Mouse (Mus musculus) lung, embryonic 15.5 days (tissue): ENCODE measurements around the gene Zscan5b. TPM values are rescaled to one million over a fixed set of nuclear protein-coding genes. Genes with fewer than 3 reads are reported as not detected.

Experiments used
- ATAC-seq: fragments of 200-750 bp; cut with Nextera tagmentation; 2 replicates; pipeline ENCODE4 v1.8.0; 2017; ENCODE audit warnings: moderate number of reproducible peaks, borderline replicate concordance; ENCODE audit not compliant: low FRiP score, low TSS enrichment; ENCODE audit errors: extremely low read depth
- H3K27ac ChIP-seq: fragments of 300-500 bp; sonication (generic); 2 replicates; pipeline ENCODE4 v1.5.1; 2015; ENCODE audit warnings: moderate library complexity, mild to moderate bottlenecking, inconsistent platforms
- H3K27me3 ChIP-seq: fragments of 300-500 bp; sonication (generic); 2 replicates; pipeline ENCODE4 v1.6.1; 2015; ENCODE audit warnings: inconsistent platforms
- H3K36me3 ChIP-seq: fragments of 300-500 bp; sonication (generic); 2 replicates; pipeline ENCODE4 v1.6.1; 2015; ENCODE audit warnings: inconsistent platforms
- H3K4me1 ChIP-seq: fragments of 300-500 bp; sonication (generic); 2 replicates; pipeline ENCODE4 v1.6.1; 2015; ENCODE audit warnings: inconsistent platforms
- H3K4me2 ChIP-seq: fragments of 300-500 bp; sonication (generic); 2 replicates; pipeline ENCODE4 v1.6.1; 2015; ENCODE audit warnings: inconsistent platforms, mild to moderate bottlenecking, moderate library complexity
- H3K4me3 ChIP-seq: fragments of 300-500 bp; sonication (generic); 2 replicates; pipeline ENCODE4 v1.5.1; 2015; ENCODE audit warnings: mild to moderate bottlenecking, inconsistent platforms
- H3K9ac ChIP-seq: fragments of 300-500 bp; sonication (generic); 2 replicates; pipeline ENCODE4 v1.6.1; 2015; ENCODE audit warnings: inconsistent platforms
- H3K9me3 ChIP-seq: fragments of 300-500 bp; sonication (generic); 2 replicates; pipeline ENCODE4 v1.6.1; 2016; ENCODE audit warnings: inconsistent platforms
- WGBS: fragments of 180-500 bp; shearing (Covaris S2); methylation state at CpG from one replicate; pipeline ENCODE4 v1.1.7; 2015; 5-methylcytosine and 5-hydroxymethylcytosine counted together
- polyA plus RNA-seq: library from polyadenylated mRNA; unstranded; fragments of >200 nt; fragmentation: Nextera tagmentation; extraction: Ambion mirVana; gene quantifications from 2 replicates; pipeline ENCODE4 v1.2.1, GENCODE M21; 2015

Gene Zscan5b
- polyA plus RNA-seq, 1 experiment from 2014 or later, result not detected

DNA sequence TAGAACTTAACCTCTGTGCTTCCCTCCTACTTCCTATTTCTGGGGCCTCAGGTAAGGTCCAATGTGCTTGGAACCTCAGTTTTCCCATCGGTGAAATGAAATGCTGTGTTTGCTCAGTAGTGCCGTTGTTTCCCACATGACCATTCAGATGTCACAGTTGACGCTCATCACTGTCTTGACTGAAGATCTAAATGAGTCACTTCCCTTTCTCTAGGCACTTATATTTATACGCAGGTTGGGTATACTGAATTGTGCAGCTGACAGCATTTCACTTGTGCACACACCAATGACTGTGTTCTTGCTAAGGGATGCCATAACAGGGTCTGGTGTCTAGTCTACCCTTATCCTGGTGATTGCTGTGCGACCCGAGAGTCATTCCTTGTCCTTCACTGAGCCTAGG lies 63.3 kb downstream of the Zscan5b start:
- WGBS, result 84% methylated on average over 6 of the region's 6 CpGs
- Histone ChIP-seq H3K9ac (no peak overlapping the region), H3K4me2 (0 out of 2 replicates have a peak overlapping the region, but pooled peaks have one; percentile 74), H3K27me3 (no peaks in the 10 kb centered on the region), H3K9me3 (no peaks in the 10 kb centered on the region), H3K27ac (0 out of 2 replicates have a peak overlapping the region, but pooled peaks have one; percentile 86), H3K4me3 (no peak overlapping the region), H3K36me3 (no peaks in the 10 kb centered on the region), H3K4me1 (peaks cover 18% of the 10 kb centered on the region)
- no peak for ATAC-seq

DNA sequence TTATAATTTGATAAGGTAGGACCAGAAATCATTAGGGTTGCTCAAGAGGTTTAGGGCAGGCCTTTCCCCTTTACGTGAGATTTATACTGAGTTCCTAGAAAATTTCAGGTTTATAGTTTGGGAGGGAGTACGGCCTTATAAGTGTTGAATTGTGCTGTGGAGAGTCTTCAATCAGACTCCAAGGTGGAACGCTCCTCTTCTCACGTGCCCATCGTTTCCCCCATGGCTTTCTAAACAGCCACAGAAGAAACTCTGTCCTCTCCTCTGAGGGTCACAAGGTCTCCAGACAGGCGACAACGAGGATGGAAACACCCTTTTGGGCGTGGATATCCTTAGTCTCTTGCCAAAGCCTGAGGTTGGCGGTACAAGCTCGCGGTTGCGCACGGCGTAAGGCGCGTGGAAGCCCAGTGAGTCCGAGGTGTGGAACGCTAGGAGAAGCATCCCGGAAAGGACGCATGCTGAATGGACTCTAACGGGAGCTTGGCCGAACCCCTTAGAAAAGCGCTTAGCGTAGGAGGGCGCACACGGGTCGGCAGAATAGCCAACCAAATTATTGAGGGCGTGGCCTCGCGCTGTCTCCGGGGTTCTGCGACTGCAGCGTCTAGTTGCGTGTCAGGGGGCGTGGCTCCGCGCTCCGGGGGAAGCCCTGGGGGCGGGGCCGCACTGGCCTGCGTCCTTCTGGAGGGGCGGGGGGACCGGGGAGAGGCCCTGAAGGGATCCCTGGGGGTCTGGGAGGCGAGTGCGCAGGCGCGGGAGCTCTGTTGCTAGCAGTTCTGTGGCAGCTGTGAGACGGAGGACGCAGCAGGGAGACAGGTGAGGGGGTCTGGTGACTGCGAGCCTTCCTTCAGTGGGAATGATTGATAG lies 64.0 kb downstream of the Zscan5b start, which contains the start of gene Zfp667:
Zfp667 (plus strand) TSS at position 738 of the 864 bp plus-strand sequence.
- peak; percentile 90 for ATAC-seq
- Histone ChIP-seq H3K27ac (peak within 1 kb of the TSS; percentile 86), H3K4me3 (peak within 1 kb of the TSS; percentile 59), H3K4me1 (peaks cover 18% of the 10 kb centered on the region), H3K9ac (peak within 1 kb of the TSS; percentile 49), H3K36me3 (no peaks in the 10 kb centered on the region), H3K27me3 (no peaks in the 10 kb centered on the region), H3K9me3 (no peaks in the 10 kb centered on the region), H3K4me2 (peak within 1 kb of the TSS; percentile 74)
- 3% methylated on average over 49 of the region's 50 CpGs for WGBS

DNA sequence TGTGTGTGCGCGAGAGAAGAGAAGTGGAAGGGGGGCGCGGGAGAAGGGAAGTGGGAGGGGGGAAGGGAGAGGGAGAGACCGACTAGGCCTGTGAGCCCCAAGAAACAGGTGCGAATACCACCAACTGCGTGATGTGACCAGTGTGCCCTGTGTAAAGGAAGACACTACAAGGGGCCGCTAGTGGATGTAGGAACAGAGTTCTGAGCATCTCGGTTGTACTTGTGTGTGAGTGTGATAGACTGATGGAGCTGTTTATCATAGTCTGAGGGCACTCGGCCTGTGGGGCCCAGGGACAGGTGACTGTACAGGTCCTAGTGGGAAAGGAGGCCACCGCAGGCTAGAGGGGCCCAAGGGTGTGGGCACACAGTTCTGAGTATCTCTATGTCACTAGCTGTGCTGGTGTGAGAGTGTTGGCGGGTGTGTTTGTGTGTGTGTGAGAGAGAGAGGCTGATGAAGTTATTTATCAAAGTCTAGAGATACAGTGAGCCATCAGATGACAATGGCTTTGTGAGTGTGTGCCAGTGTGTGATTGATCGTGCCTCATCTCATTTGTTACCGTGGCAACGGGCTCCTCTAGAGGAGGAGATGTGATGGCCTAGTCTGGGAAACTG lies 64.9 kb downstream of the Zscan5b start:
- Histone ChIP-seq H3K27me3 (no peaks in the 10 kb centered on the region), H3K4me3 (peak overlapping the region; percentile 59), H3K27ac (no peak overlapping the region), H3K9ac (peak overlapping the region; percentile 43), H3K4me1 (peaks cover 18% of the 10 kb centered on the region), H3K9me3 (no peaks in the 10 kb centered on the region), H3K4me2 (peak overlapping the region; percentile 74), H3K36me3 (no peaks in the 10 kb centered on the region)
- peak; percentile 2; the same call in 1 of the 2 replicates for ATAC-seq
- 15% methylated on average over 15 of the region's 15 CpGs for WGBS

Other genes with a start within 250 kb of the Zscan5b start
- not detected in 2 replicates for gene Vmn1r65, start 211.3 kb upstream of the Zscan5b start, polyA plus RNA-seq
- gene Nlrp4c, start 177.1 kb upstream of the Zscan5b start, polyA plus RNA-seq, result not detected in 2 replicates
- 24.6 and 25.4 TPM in 2 replicates for gene Zfp787, start 66.3 kb upstream of the Zscan5b start, polyA plus RNA-seq
- gene Zfp444, start 50.1 kb upstream of the Zscan5b start, polyA plus RNA-seq, result 55.8 and 62.2 TPM in 2 replicates
- not detected in 2 replicates for gene Galp, start 25.2 kb upstream of the Zscan5b start, polyA plus RNA-seq
- gene Epp13, start 30.4 kb downstream of the Zscan5b start, polyA plus RNA-seq, result 0.25 TPM in 1 of 2 replicates, not detected in the other
- gene Zfp667, start 64.3 kb downstream of the Zscan5b start, polyA plus RNA-seq, result 5.6 and 7.1 TPM in 2 replicates
- gene Zfp583, start 109.0 kb downstream of the Zscan5b start, polyA plus RNA-seq, result 5.6 and 7.3 TPM in 2 replicates
- gene Gm3854, start 121.5 kb downstream of the Zscan5b start, polyA plus RNA-seq, result 1.5 and 1.6 TPM in 2 replicates
- gene Zfp78, start 141.0 kb downstream of the Zscan5b start, polyA plus RNA-seq, result 3.4 TPM in 2 replicates
- gene Zfp28, start 161.0 kb downstream of the Zscan5b start, polyA plus RNA-seq, result 9.4 and 9.6 TPM in 2 replicates
- gene Smim17, start 176.4 kb downstream of the Zscan5b start, polyA plus RNA-seq, result 0.20 TPM in 1 of 2 replicates, not detected in the other
- 0.04 TPM in 2 replicates for gene Gm20715, start 188.0 kb downstream of the Zscan5b start, polyA plus RNA-seq
- gene Olfr1344, start 216.4 kb downstream of the Zscan5b start, polyA plus RNA-seq, result not detected in 2 replicates
- not detected in 2 replicates for gene Olfr1336, start 233.9 kb downstream of the Zscan5b start, polyA plus RNA-seq
- not detected in 2 replicates for gene Olfr1346, start 244.8 kb downstream of the Zscan5b start, polyA plus RNA-seq